In the genomic region with DNA sequence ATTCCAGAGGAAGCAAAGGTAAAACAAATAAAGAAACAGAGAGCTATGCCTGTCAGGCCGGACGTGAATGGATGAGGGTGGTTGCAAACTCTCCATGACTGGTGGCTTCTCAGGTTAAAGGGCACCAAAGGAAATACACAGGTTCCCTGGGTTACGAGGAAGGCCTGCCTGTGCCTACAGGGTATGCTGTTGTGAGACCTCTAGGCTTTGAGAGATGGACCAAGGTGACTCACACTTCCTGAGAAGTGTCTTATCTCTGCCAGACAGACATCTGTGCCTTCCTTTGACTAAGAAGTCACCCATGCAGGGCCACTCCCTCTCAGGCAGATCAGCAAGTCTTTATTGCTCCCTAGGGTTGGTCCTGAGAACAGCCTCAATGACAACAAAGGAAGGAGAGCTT, we compare ENCODE assay signal across 11 mouse cellular contexts. TPM values are rescaled to one million over a fixed set of nuclear protein-coding genes. Genes with fewer than 3 reads are reported as not detected.
DNase-seq lines count a peak whose midpoint lies in the region; ATAC-seq and TF ChIP-seq lines count a peak whose summit lies in the region.
"Had no signal": no experiment of that assay in that cellular context is flagged by ENCODE, and none has a peak within 500 bp of the region (broad histone marks: within the 10 kb centered on the region; RNA-seq: fewer than 3 reads in every experiment).

No protein-coding gene starts in this region.

- H3K4me3 ChIP-seq in heart, embryonic 10.5 days = no peak overlapping the region
- H3K4me3 ChIP-seq in MEL (ENCODE audit: control insufficient read depth in 1 of 2, insufficient read depth in 1 of 2, low read depth in 2 of 2, low read length in 2 of 2) = no peak overlapping the region
- no peak overlapping the region for H3K4me3 ChIP-seq in liver, postnatal 0 days (ENCODE audit: low read depth, low read length)
- no peak overlapping the region for H3K4me3 ChIP-seq in hindbrain, embryonic 12.5 days
- H3K4me3 ChIP-seq: hindbrain, embryonic 10.5 days had no signal

- peak; percentile 79 for DNase-seq in heart, embryonic 10.5 days (ENCODE audit: low spot score)
- no peak for DNase-seq in heart, postnatal 14 days
- DNase-seq in MEL (ENCODE audit: low read depth, low spot score) = peak; percentile 92
- DNase-seq in kidney, adult 9 months = peak; percentile 76
- DNase-seq in liver, postnatal 0 days = no peak
- no peak for DNase-seq in right cerebral cortex, adult 2 months (ENCODE audit: low spot score in 2 of 2)

- no peak overlapping the region for H3K27ac ChIP-seq in heart, embryonic 10.5 days
- H3K27ac ChIP-seq in MEL (ENCODE audit: control insufficient read depth, low read depth, low read length) = no peak overlapping the region
- H3K27ac ChIP-seq in liver, postnatal 0 days (ENCODE audit: low read depth) = no peak overlapping the region
- no peak overlapping the region for H3K27ac ChIP-seq in hindbrain, embryonic 12.5 days
- H3K27ac ChIP-seq: hindbrain, embryonic 10.5 days had no signal

- H3K79me2 ChIP-seq in MEL (ENCODE audit: control insufficient read depth, insufficient read depth, low read length, poor library complexity) = no peaks in the 10 kb centered on the region

- 0 out of 6 replicates have a peak, but pooled peaks of 1 of the 3 experiments have one; percentile 7 for TF ChIP-seq CTCF in MEL (IDR thresholded peaks at IDR 0.05 in 2 of 3, conservative IDR thresholded peaks at IDR 0.05 in 1 of 3; ENCODE audit: control insufficient read depth in 1 of 3, insufficient read depth in 1 of 3, low read depth in 2 of 3, low read length in 3 of 3, poor library complexity in 1 of 3, severe bottlenecking in 1 of 3)
- peak; percentile 13; the same call in 1 of the 2 replicates for TF ChIP-seq CTCF in liver, postnatal 0 days (IDR thresholded peaks at IDR 0.05; ENCODE audit: low read depth)

- peak; percentile 26 for TF ChIP-seq RAD21 in MEL (IDR thresholded peaks at IDR 0.05; ENCODE audit: low read depth, low read length)

- no peak for TF ChIP-seq POLR2A in MEL (IDR thresholded peaks at IDR 0.05; ENCODE audit: control insufficient read depth in 1 of 2, insufficient read depth in 1 of 2, low read depth in 1 of 2, low read length in 2 of 2, poor library complexity in 1 of 2)

- peaks cover 12% of the 10 kb centered on the region; the same call in 1 of the 2 replicates for H3K4me1 ChIP-seq in heart, embryonic 10.5 days
- peaks cover 0 to 18% of the 10 kb centered on the region in 2 experiments for H3K4me1 ChIP-seq in MEL (ENCODE audit: control insufficient read depth in 1 of 2, insufficient read depth in 2 of 2, low read length in 2 of 2)
- H3K4me1 ChIP-seq in liver, postnatal 0 days (ENCODE audit: insufficient read depth) = peaks cover 9% of the 10 kb centered on the region
- H3K4me1 ChIP-seq in hindbrain, embryonic 12.5 days = no peaks in the 10 kb centered on the region
- H3K4me1 ChIP-seq: hindbrain, embryonic 10.5 days had no signal

- no peaks in the 10 kb centered on the region for H3K36me3 ChIP-seq in heart, embryonic 10.5 days
- peaks cover 0 to 16% of the 10 kb centered on the region in 2 experiments; a peak in 2 of 4 replicates for H3K36me3 ChIP-seq in MEL (ENCODE audit: control insufficient read depth in 1 of 2, insufficient read depth in 2 of 2, low read length in 2 of 2)
- no peaks in the 10 kb centered on the region for H3K36me3 ChIP-seq in liver, postnatal 0 days (replicated peaks; ENCODE audit: insufficient read depth, low read length)
- H3K36me3 ChIP-seq in hindbrain, embryonic 12.5 days = no peaks in the 10 kb centered on the region
- H3K36me3 ChIP-seq: hindbrain, embryonic 10.5 days had no signal

- H3K4me2 ChIP-seq in liver, postnatal 0 days (ENCODE audit: low read depth, low read length) = no peak overlapping the region
- H3K4me2 ChIP-seq in hindbrain, embryonic 12.5 days (replicated peaks) = no peak overlapping the region

- H3K9ac ChIP-seq in MEL (ENCODE audit: control insufficient read depth, low read depth, low read length, poor library complexity, severe bottlenecking) = no peak overlapping the region
- no peak overlapping the region for H3K9ac ChIP-seq in liver, postnatal 0 days (replicated peaks)
- no peak overlapping the region for H3K9ac ChIP-seq in hindbrain, embryonic 12.5 days

- no peaks in the 10 kb centered on the region for H3K9me3 ChIP-seq in heart, embryonic 10.5 days
- H3K9me3 ChIP-seq in MEL (replicated peaks; ENCODE audit: insufficient read depth, low read length) = no peaks in the 10 kb centered on the region
- no peaks in the 10 kb centered on the region for H3K9me3 ChIP-seq in liver, postnatal 0 days (ENCODE audit: low read length)
- no peaks in the 10 kb centered on the region for H3K9me3 ChIP-seq in hindbrain, embryonic 12.5 days (replicated peaks)

- WGBS in heart, embryonic 10.5 days = 43% methylated on average over 3 of the region's 3 CpGs
- WGBS in liver, postnatal 0 days (ENCODE audit: insufficient replicate concordance) = 16% methylated on average over 3 of the region's 3 CpGs
- WGBS in hindbrain, embryonic 12.5 days = 67% methylated on average over 3 of the region's 3 CpGs

- intact Hi-C loops in heart, postnatal 14 days (cut with DNase I) = loop anchor here (5.0 kb wide), 1 partner anchor 48 kb away; no protein-coding TSS in a partner anchor

- ATAC-seq in liver, postnatal 0 days = peak; percentile 81
- ATAC-seq in hindbrain, embryonic 12.5 days (ENCODE audit: low FRiP score) = no peak
- no peak; the same call in 1 of the 2 replicates for ATAC-seq in granulocyte monocyte progenitor cell, adult 5-6 weeks (replicated peaks; ENCODE audit: poor library complexity, severe bottlenecking)
- ATAC-seq: midbrain, embryonic 16.5 days had no signal

- TF ChIP-seq EP300 in MEL (IDR thresholded peaks at IDR 0.05; ENCODE audit: low read depth in 1 of 2, low read length in 2 of 2) = peak; percentile 87 to 98
- TF ChIP-seq EP300 in liver, postnatal 0 days (IDR thresholded peaks at IDR 0.05; ENCODE audit: low read depth) = peak; percentile 46; the same call in 1 of the 2 replicates

- H3K27me3 ChIP-seq in heart, embryonic 10.5 days (ENCODE audit: insufficient read depth, poor library complexity, severe bottlenecking) = no peaks in the 10 kb centered on the region
- H3K27me3 ChIP-seq in MEL (ENCODE audit: control insufficient read depth in 1 of 2, insufficient read depth in 2 of 2, low read length in 2 of 2) = no peaks in the 10 kb centered on the region
- no peaks in the 10 kb centered on the region for H3K27me3 ChIP-seq in liver, postnatal 0 days (ENCODE audit: insufficient read depth, low read length)
- no peaks in the 10 kb centered on the region for H3K27me3 ChIP-seq in hindbrain, embryonic 12.5 days

TF ChIP-seq in MEL, 35 proteins besides CTCF, POLR2A, EP300 and RAD21 (continues in another document):
- no peak for TF ChIP-seq ZKSCAN1 (IDR thresholded peaks at IDR 0.05; ENCODE audit: low read depth, low read length)
- no peak for TF ChIP-seq TBP (IDR thresholded peaks at IDR 0.05; ENCODE audit: low read depth, low read length)
- no peak for TF ChIP-seq ZNF384 (IDR thresholded peaks at IDR 0.05; ENCODE audit: low read depth, low read length)
- TF ChIP-seq SIN3A (IDR thresholded peaks at IDR 0.05; ENCODE audit: low read length) = peak; percentile 41; the same call in 1 of the 2 replicates
- TF ChIP-seq SMC3 (IDR thresholded peaks at IDR 0.05; ENCODE audit: low read depth, low read length) = no peak; the same call in 1 of the 2 replicates
- no peak for TF ChIP-seq MYC (IDR thresholded peaks at IDR 0.05; ENCODE audit: low read depth, low read length)
- TF ChIP-seq MXI1 (IDR thresholded peaks at IDR 0.05; ENCODE audit: low read depth, low read length) = no peak
- TF ChIP-seq USF2 (IDR thresholded peaks at IDR 0.05; ENCODE audit: borderline replicate concordance in 1 of 2, insufficient read depth in 1 of 2, low read depth in 1 of 2, low read length in 2 of 2) = no peak
- peak; percentile 78 for TF ChIP-seq ETS1 (IDR thresholded peaks at IDR 0.05; ENCODE audit: low read depth, low read length)
- no peak for TF ChIP-seq UBTF (IDR thresholded peaks at IDR 0.05; ENCODE audit: borderline replicate concordance, insufficient read depth, low read depth, low read length)
- no peak for TF ChIP-seq E2F4 (IDR thresholded peaks at IDR 0.05; ENCODE audit: borderline replicate concordance, low read depth, low read length)
- no peak for TF ChIP-seq NRF1 (IDR thresholded peaks at IDR 0.05; ENCODE audit: insufficient read depth, low read depth, low read length, poor library complexity, severe bottlenecking)
- peak; percentile 78 for TF ChIP-seq RCOR1 (IDR thresholded peaks at IDR 0.05; ENCODE audit: low read depth, low read length)
- no peak for TF ChIP-seq POLR2AphosphoS2 (IDR thresholded peaks at IDR 0.05; ENCODE audit: low read length)
- no peak for TF ChIP-seq MAFK (IDR thresholded peaks at IDR 0.05; ENCODE audit: borderline replicate concordance, low read depth, low read length)
- TF ChIP-seq ZC3H11A (IDR thresholded peaks at IDR 0.05; ENCODE audit: low read depth, low read length) = no peak
- no peak for TF ChIP-seq CHD1 (IDR thresholded peaks at IDR 0.05; ENCODE audit: low read depth, low read length)
- TF ChIP-seq GATA1 (IDR thresholded peaks at IDR 0.05; ENCODE audit: low read depth, low read length) = peak; percentile 97

RNA-seq across cellular contexts. Expression of a gene that starts 21.2 kb away (rescaled TPM):
- 0.31 TPM in 1 of 2 replicates, not detected in the other for polyA plus RNA-seq in heart, embryonic 10.5 days (2016; fragmentation: Nextera tagmentation; extraction: Ambion mirVana)
- not detected for total RNA-seq in heart, postnatal 14 days (2021)
- total RNA-seq in MEL (2012; rRNA removed) = not detected in 2 replicates
- not detected for polyA plus RNA-seq in MEL (2012; ENCODE audit: insufficient read depth in 1 of 2, insufficient read length in 2 of 2, low read depth in 1 of 2, low replicate concordance in 2 of 2, missing spikeins in 1 of 2)
- not detected in 2 replicates for polyA plus RNA-seq in liver, postnatal 0 days (2015; fragmentation: Nextera tagmentation; extraction: Ambion mirVana)
- polyA plus RNA-seq in hindbrain, embryonic 12.5 days (2016; fragmentation: Nextera tagmentation; extraction: Ambion mirVana) = not detected in 2 replicates
- total RNA-seq in granulocyte monocyte progenitor cell, adult 5-6 weeks (2014; fragmentation: Nextera tagmentation) = not detected in 2 replicates
- total RNA-seq in granulocyte monocyte progenitor cell, adult 5-6 weeks (2017) = not detected in 2 replicates
- total RNA-seq: left cerebral cortex, adult 8-10 months had no signal
- polyA plus RNA-seq: midbrain, embryonic 16.5 days had no signal

RNA-seq across cellular contexts. Expression of a gene that starts 50.5 kb away (rescaled TPM):
- polyA plus RNA-seq in heart, embryonic 10.5 days (2016; fragmentation: Nextera tagmentation; extraction: Ambion mirVana) = 55.6 and 61.8 TPM in 2 replicates
- 10 to 100 TPM; 18.5 to 19.2 TPM for total RNA-seq in heart, postnatal 14 days (2021)
- total RNA-seq in MEL (2012; rRNA removed) = 32.1 and 40.0 TPM in 2 replicates
- polyA plus RNA-seq in MEL (2012; ENCODE audit: insufficient read depth in 1 of 2, insufficient read length in 2 of 2, low read depth in 1 of 2, low replicate concordance in 2 of 2, missing spikeins in 1 of 2) = 10 to 100 TPM in 1 of 2 experiments, not detected in 1; 24.3 TPM
- polyA plus RNA-seq in liver, postnatal 0 days (2015; fragmentation: Nextera tagmentation; extraction: Ambion mirVana) = 29.1 and 29.4 TPM in 2 replicates
- 49.5 and 51.7 TPM in 2 replicates for polyA plus RNA-seq in hindbrain, embryonic 12.5 days (2016; fragmentation: Nextera tagmentation; extraction: Ambion mirVana)
- total RNA-seq in granulocyte monocyte progenitor cell, adult 5-6 weeks (2014; fragmentation: Nextera tagmentation) = 23.8 and 24.3 TPM in 2 replicates
- 37.7 and 48.3 TPM in 2 replicates for total RNA-seq in granulocyte monocyte progenitor cell, adult 5-6 weeks (2017)

Comparison
In these comparisons a context has a peak if more than half of its experiments do, and no peak if none do; other contexts are left out.
1. DNase-seq: peak in heart, embryonic 10.5 days (single experiment), MEL (single experiment) and kidney, adult 9 months (single experiment); none in heart, postnatal 14 days (0 of 2), liver, postnatal 0 days (single experiment) and right cerebral cortex, adult 2 months (0 of 2).